Mouse (Mus musculus) liver, embryonic 13.5 days (tissue): ENCODE results near the gene Ckmt1. TPM values are rescaled to one million over a fixed set of nuclear protein-coding genes. Genes with fewer than 3 reads are reported as not detected.

Source experiments
- polyA plus RNA-seq: library from polyadenylated mRNA; unstranded; fragments of >200 nt; fragmentation: Nextera tagmentation; extraction: Ambion mirVana; gene quantifications from 2 replicates; pipeline ENCODE4 v1.2.1, GENCODE M21; 2015

Ckmt1 gene
- polyA plus RNA-seq, 1 experiment from 2014 or later, result 0.20 TPM

Other genes with a start within 250 kb of the Ckmt1 start
- gene Tgm7, start 247.9 kb upstream of the Ckmt1 start, polyA plus RNA-seq, result not detected in 2 replicates
- 10.4 and 13.3 TPM in 2 replicates for gene Adal, start 217.3 kb upstream of the Ckmt1 start, polyA plus RNA-seq
- gene Lcmt2, start 217.1 kb upstream of the Ckmt1 start, polyA plus RNA-seq, result 10.5 and 12.8 TPM in 2 replicates
- gene Tubgcp4, start 187.1 kb upstream of the Ckmt1 start, polyA plus RNA-seq, result 23.0 and 27.9 TPM in 2 replicates
- 3.3 and 4.0 TPM in 2 replicates for gene Zscan29, start 186.6 kb upstream of the Ckmt1 start, polyA plus RNA-seq
- 15.5 and 18.7 TPM in 2 replicates for gene Trp53bp1, start 86.3 kb upstream of the Ckmt1 start, polyA plus RNA-seq
- gene Map1a, start 68.1 kb upstream of the Ckmt1 start, polyA plus RNA-seq, result 0.14 and 0.20 TPM in 2 replicates
- gene Ppip5k1, start 2.3 kb upstream of the Ckmt1 start, polyA plus RNA-seq, result 6.1 and 7.9 TPM in 2 replicates
- not detected in 2 replicates for gene Strc, start 29.5 kb downstream of the Ckmt1 start, polyA plus RNA-seq
- 291 and 374 TPM in 2 replicates for gene Pdia3, start 56.1 kb downstream of the Ckmt1 start, polyA plus RNA-seq
- 0.52 and 0.76 TPM in 2 replicates for gene Catsper2, start 56.1 kb downstream of the Ckmt1 start, polyA plus RNA-seq
- 1.6 and 2.0 TPM in 2 replicates for gene Ell3, start 86.6 kb downstream of the Ckmt1 start, polyA plus RNA-seq
- 269 and 300 TPM in 2 replicates for gene Serf2, start 91.5 kb downstream of the Ckmt1 start, polyA plus RNA-seq
- gene Hypk, start 95.6 kb downstream of the Ckmt1 start, polyA plus RNA-seq, result 111 and 119 TPM in 2 replicates
- gene Serinc4, start 99.1 kb downstream of the Ckmt1 start, polyA plus RNA-seq, result 0.07 and 0.08 TPM in 2 replicates
- 22.7 and 29.0 TPM in 2 replicates for gene Mfap1b, start 116.4 kb downstream of the Ckmt1 start, polyA plus RNA-seq
- gene Mfap1a, start 149.0 kb downstream of the Ckmt1 start, polyA plus RNA-seq, result 14.0 and 16.0 TPM in 2 replicates
- 9.3 and 12.5 TPM in 2 replicates for gene Wdr76, start 149.0 kb downstream of the Ckmt1 start, polyA plus RNA-seq